Mouse (Mus musculus) lung, postnatal 0 days (tissue): Measurements from ENCODE around the gene Phf23. TPM values are rescaled to one million over a fixed set of nuclear protein-coding genes. Genes with fewer than 3 reads are reported as not detected.

ENCODE experiments used
- ATAC-seq: fragments of 200-750 bp; cut with Nextera tagmentation; 2 replicates; pipeline ENCODE4 v1.8.0; 2017; ENCODE audit warnings: moderate library complexity
- DNase-seq: peaks from one replicate; pipeline ENCODE4 v3.0.0-alpha.2; 2016; ENCODE audit warnings: low spot score
- H3K27ac ChIP-seq: fragments of 300-500 bp; sonication (generic); 2 replicates; pipeline ENCODE4 v1.5.1; 2014; ENCODE audit warnings: antibody characterized with exemption, mild to moderate bottlenecking, low read length, mixed read lengths
- H3K27me3 ChIP-seq: fragments of 300-500 bp; sonication (generic); replicated peaks from 2 replicates; pipeline ENCODE4 v1.6.1; 2014; ENCODE audit warnings: low read length, mixed read lengths; ENCODE audit not compliant: insufficient read depth
- H3K36me3 ChIP-seq: fragments of 300-500 bp; sonication (generic); 2 replicates; pipeline ENCODE4 v1.6.1; 2014; ENCODE audit warnings: low read length, mixed read lengths; ENCODE audit not compliant: insufficient read depth
- H3K4me1 ChIP-seq: fragments of 300-500 bp; sonication (generic); 2 replicates; pipeline ENCODE4 v1.6.1; 2014; ENCODE audit warnings: antibody characterized with exemption, low read depth, low read length, mixed read lengths; ENCODE audit not compliant: insufficient read depth
- H3K4me2 ChIP-seq: fragments of 300-500 bp; sonication (generic); replicated peaks from 2 replicates; pipeline ENCODE4 v1.6.1; 2014; ENCODE audit warnings: low read depth, mild to moderate bottlenecking, low read length, moderate library complexity, mixed read lengths
- H3K4me3 ChIP-seq: fragments of 300-500 bp; sonication (generic); 2 replicates; pipeline ENCODE4 v1.5.1; 2014; ENCODE audit warnings: low read depth, low read length
- H3K9ac ChIP-seq: fragments of 300-500 bp; sonication (generic); replicated peaks from 2 replicates; pipeline ENCODE4 v1.6.1; 2014; ENCODE audit warnings: low read depth, mild to moderate bottlenecking
- H3K9me3 ChIP-seq: fragments of 300-500 bp; sonication (generic); 2 replicates; pipeline ENCODE4 v1.6.1; 2016; ENCODE audit warnings: low read length, mixed read lengths
- CTCF ChIP-seq: IDR thresholded peaks from 2 replicates; pipeline ENCODE4 v1.5.1; 2016; ENCODE audit warnings: antibody characterized with exemption, mild to moderate bottlenecking
- EP300 ChIP-seq: IDR thresholded peaks from 2 replicates; pipeline ENCODE4 v1.6.1; 2016; ENCODE audit warnings: antibody characterized with exemption, mild to moderate bottlenecking, control low read depth
- WGBS: fragments of 180-500 bp; shearing (Covaris S2); extraction: QIAGEN DNeasy Blood & Tissue Kit; methylation state at CpG from one replicate; pipeline ENCODE4 v1.1.7; 2014; 5-methylcytosine and 5-hydroxymethylcytosine counted together
- polyA plus RNA-seq: library from polyadenylated mRNA; unstranded; fragments of >200 nt; fragmentation: Nextera tagmentation; extraction: Ambion mirVana; gene quantifications from 2 replicates; pipeline ENCODE4 v1.2.1, GENCODE M21; 2015

The Phf23 gene
- polyA plus RNA-seq, 1 experiment from 2014 or later = 57.5 TPM

DNA sequence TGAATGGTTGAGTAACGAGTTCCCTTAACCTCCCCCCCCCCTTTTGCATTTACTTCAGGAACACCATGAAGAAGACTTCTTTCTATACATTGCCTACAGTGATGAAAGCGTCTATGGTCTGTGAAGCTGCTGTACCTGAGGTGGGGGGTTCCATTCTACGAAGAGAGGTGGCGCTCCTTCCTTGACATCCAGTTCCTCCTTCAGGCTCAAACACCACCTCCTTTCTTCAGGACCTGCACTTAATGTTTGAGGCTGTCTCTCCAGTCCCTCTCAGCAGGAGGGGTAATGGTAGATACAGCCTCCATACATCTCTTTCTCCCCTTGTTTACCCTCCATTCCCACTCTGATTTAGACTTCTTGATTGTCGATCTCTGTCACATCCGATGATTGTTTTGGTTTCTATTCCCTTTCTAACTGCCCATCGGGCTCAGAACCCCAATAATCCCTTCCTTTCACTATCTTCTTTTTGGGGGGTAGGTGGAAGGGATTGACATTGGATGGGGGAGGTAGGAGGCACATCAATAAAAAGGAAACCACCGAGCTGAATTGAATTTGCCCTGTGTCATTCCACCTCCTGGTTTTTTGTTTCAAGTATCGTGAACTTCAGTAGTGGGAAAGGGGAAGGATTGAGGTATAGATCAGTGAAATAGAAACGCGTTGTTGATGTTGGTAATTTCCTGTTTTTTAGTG is 1.0 kb upstream of the Phf23 start:
- peak overlapping the region; percentile 87; the same call in 1 of the 2 replicates for H3K4me3 ChIP-seq
- no peak for ATAC-seq
- peak overlapping the region; percentile 68; the same call in 1 of the 2 replicates for H3K4me2 ChIP-seq
- TF ChIP-seq EP300 (no peak), CTCF (peak; percentile 42)
- H3K36me3 ChIP-seq = peaks cover 20% of the 10 kb centered on the region; the same call in 1 of the 2 replicates
- 84% methylated on average over 11 of the region's 11 CpGs for WGBS
- no peaks in the 10 kb centered on the region for H3K9me3 ChIP-seq
- H3K9ac ChIP-seq = no peak overlapping the region
- no peaks in the 10 kb centered on the region for H3K27me3 ChIP-seq
- DNase-seq = peak; percentile 7
- peaks cover 9% of the 10 kb centered on the region; the same call in 1 of the 2 replicates for H3K4me1 ChIP-seq
- H3K27ac ChIP-seq = peak overlapping the region; percentile 10

DNA sequence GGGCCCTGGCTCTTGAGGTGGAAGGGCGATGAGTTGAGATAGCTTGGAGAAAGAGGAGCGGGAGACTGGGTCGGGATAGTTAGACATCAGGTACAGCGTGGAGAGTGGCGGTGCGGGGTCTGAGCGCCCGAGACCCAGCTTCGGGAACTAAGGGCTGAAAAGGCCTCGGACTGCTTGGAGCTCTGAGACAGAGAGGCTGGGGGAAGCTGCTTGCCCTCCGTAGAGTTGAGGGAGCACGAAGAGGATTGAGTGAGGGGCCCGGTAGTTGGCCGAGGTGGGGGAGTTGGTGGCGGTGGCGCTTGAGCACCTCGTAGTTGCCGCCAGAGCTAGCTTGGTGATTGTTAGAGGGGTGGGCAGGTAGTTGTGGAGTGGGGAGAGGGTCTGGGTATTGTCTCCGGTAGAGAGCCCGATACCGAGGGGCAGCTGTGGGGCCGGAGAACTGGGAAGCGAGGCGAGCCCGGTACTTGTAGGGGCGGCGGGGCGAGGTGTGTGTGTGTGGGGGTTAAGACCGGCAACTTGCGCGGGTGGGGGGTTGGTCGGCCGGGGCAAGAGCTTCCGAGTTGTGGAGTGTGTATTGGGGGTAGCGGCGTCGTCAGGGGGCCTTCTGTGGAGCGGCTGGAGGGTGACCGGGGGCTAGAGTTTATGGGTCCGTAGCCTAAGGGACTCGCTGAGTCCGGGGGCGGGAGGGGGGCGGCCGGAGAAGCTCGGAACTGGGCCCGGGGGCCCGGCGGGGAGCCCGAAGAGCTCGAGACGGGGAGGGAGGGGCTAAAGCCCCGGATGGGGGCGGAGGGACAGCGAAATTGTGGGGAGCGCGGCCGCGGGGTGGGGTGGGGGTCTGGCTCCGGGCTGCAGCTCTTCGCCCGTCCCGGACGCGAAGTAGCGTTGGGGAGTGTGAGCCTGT is 834 bp downstream of the Phf23 start:
- Histone ChIP-seq H3K4me3 (peak overlapping the region; percentile 87), H3K9me3 (no peaks in the 10 kb centered on the region), H3K36me3 (peaks cover 23% of the 10 kb centered on the region; the same call in 1 of the 2 replicates), H3K4me2 (peak overlapping the region; percentile 68), H3K27me3 (no peaks in the 10 kb centered on the region), H3K4me1 (peaks cover 16% of the 10 kb centered on the region; the same call in 1 of the 2 replicates), H3K9ac (peak overlapping the region; percentile 93), H3K27ac (peak overlapping the region; percentile 98)
- no peak for TF ChIP-seq CTCF
- TF ChIP-seq EP300 = no peak
- under 1% methylated on average over 49 of the region's 66 CpGs for WGBS
- DNase-seq (peak; percentile 77), ATAC-seq (peak; percentile 2)

- peak overlapping the region; percentile 68 for H3K4me2 ChIP-seq
Measured at GRCm38 (mm10) chr11:69997070-69997509, 1.5 kb downstream of the Phf23 start.

GRCm38 (mm10) chr11:69998567-69999491 is 3.3 kb downstream of the Phf23 start:
- no peak overlapping the region for H3K4me2 ChIP-seq
- ATAC-seq = no peak
- H3K9me3 ChIP-seq = no peaks in the 10 kb centered on the region
- no peak overlapping the region for H3K27ac ChIP-seq
- TF ChIP-seq CTCF (peak; percentile 45; the same call in 1 of the 2 replicates), EP300 (no peak)
- H3K4me3 ChIP-seq = no peak overlapping the region
- H3K36me3 ChIP-seq = peaks cover 23% of the 10 kb centered on the region; the same call in 1 of the 2 replicates
- DNase-seq = peak; percentile 12
- peaks cover 16% of the 10 kb centered on the region for H3K4me1 ChIP-seq
- no peak overlapping the region for H3K9ac ChIP-seq
- WGBS = 90% methylated on average over 27 of the region's 27 CpGs
- H3K27me3 ChIP-seq = no peaks in the 10 kb centered on the region

More at GRCm38 (mm10) chr11:69997070-69997509, 1.5 kb downstream of the Phf23 start:
- Histone ChIP-seq H3K27me3 (no peaks in the 10 kb centered on the region), H3K4me3 (peak overlapping the region; percentile 87), H3K36me3 (peaks cover 23% of the 10 kb centered on the region; the same call in 1 of the 2 replicates), H3K9ac (peak overlapping the region; percentile 93), H3K4me1 (peaks cover 18% of the 10 kb centered on the region; the same call in 1 of the 2 replicates), H3K27ac (peak overlapping the region; percentile 98), H3K9me3 (no peaks in the 10 kb centered on the region)
- TF ChIP-seq EP300 = no peak
- no peak for TF ChIP-seq CTCF
- DNase-seq (peak; percentile 96), ATAC-seq (peak; percentile 62)
- 1% methylated on average over 30 of the region's 44 CpGs for WGBS

DNA sequence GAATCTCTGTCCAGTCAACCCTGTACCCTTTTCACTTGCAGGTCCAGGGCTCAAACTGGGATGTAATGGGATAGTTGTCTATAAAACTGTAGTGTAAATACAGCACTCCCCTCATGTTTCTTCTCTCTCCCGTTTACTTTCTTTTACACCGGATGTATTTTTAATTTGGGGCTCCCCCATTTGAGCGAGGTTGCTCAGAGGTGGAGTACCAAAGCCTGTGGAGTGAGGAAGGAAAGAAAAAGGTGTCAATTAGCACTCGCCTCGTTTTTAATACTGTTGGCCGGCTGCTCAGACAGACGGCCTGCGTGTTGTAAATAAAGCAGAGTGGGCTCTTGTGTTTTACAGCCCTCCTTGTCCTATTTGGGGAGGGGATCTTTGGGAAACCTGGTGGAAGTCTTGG is 4.1 kb downstream of the Phf23 start:
- Histone ChIP-seq H3K27me3 (no peaks in the 10 kb centered on the region), H3K4me2 (no peak overlapping the region), H3K4me3 (no peak overlapping the region), H3K9ac (no peak overlapping the region), H3K4me1 (peaks cover 16% of the 10 kb centered on the region), H3K27ac (peak overlapping the region; percentile 6; the same call in 1 of the 2 replicates), H3K9me3 (no peaks in the 10 kb centered on the region), H3K36me3 (peaks cover 15% of the 10 kb centered on the region; the same call in 1 of the 2 replicates)
- no peak for DNase-seq
- no peak for ATAC-seq
- TF ChIP-seq CTCF (no peak), EP300 (no peak)
- WGBS = 71% methylated on average over 8 of the region's 8 CpGs
